ENCODE assay signal across 15 mouse cellular contexts in the genomic region with DNA sequence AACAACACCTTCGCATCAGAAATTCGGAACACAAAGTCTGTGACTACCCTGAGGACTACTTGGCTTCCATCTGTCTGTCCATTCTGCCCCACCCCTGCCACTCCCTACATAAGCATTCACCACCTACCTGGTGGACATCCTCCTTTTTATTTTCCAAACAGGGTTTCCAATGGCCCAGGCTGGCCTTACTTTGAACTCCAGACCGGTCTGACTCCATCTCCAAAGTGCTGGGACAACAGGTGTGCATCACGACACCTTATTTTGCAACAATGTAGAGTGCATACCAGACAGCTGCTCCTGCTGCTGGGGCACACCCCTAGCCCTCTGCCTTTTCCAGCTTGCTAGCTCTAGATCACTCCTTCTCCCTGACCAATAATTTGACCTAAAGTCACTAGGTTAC.
"Had no signal": no experiment of that assay in that cellular context is flagged by ENCODE, and none has a peak within 500 bp of the region (broad histone marks: within the 10 kb centered on the region; RNA-seq: fewer than 3 reads in every experiment).

No protein-coding gene starts in this region.

- DNase-seq: kidney, adult 11 months; kidney, adult 9 months; kidney, postnatal 36 days; layer of hippocampus, adult 9-11 months; layer of hippocampus, postnatal 36 days; lung, embryonic 14.5 days; lung, postnatal 14 days; right cerebral cortex, postnatal 14 days; thymus, adult 18-20 months; thymus, postnatal 25 days had no signal

- H3K27me3 ChIP-seq: limb, embryonic 15.5 days; midbrain, embryonic 12.5 days; neural tube, embryonic 13.5 days had no signal

- H3K9me3 ChIP-seq: limb, embryonic 15.5 days; midbrain, embryonic 12.5 days; neural tube, embryonic 13.5 days had no signal

- H3K9ac ChIP-seq: limb, embryonic 15.5 days; lung, embryonic 14.5 days; midbrain, embryonic 12.5 days; neural tube, embryonic 13.5 days had no signal

- H3K4me2 ChIP-seq: limb, embryonic 15.5 days; lung, embryonic 14.5 days; midbrain, embryonic 12.5 days; neural tube, embryonic 13.5 days had no signal

- ATAC-seq: midbrain, embryonic 16.5 days had no signal

- H3K36me3 ChIP-seq: midbrain, embryonic 12.5 days; neural tube, embryonic 13.5 days had no signal

- H3K4me3 ChIP-seq: limb, embryonic 15.5 days; midbrain, embryonic 12.5 days; neural tube, embryonic 13.5 days had no signal

- H3K27ac ChIP-seq: kidney, postnatal 0 days; limb, embryonic 15.5 days; midbrain, embryonic 12.5 days; neural tube, embryonic 13.5 days had no signal
